Mouse (Mus musculus): ENCODE measurements around the gene Rsph14. TPM values are rescaled to one million over a fixed set of nuclear protein-coding genes. Genes with fewer than 3 reads are reported as not detected.
"Not testable (repeated sequence)": the region's sequence is repeated elsewhere in the genome, so short reads cannot be mapped to it uniquely, and the experiment has no call there.

Gene Rsph14
- total RNA-seq, 2 experiments from 2014 or later = 1.4 TPM; not detected in 1

- no peak for DNase-seq (ENCODE audit: low spot score in 2 of 2)
Measured at GRCm38 (mm10) chr10:75054125-75054524, 21.7 kb upstream of the Rsph14 start.

- no peak for DNase-seq (ENCODE audit: low spot score in 2 of 2)
Measured at GRCm38 (mm10) chr10:75053655-75054054, 21.3 kb upstream of the Rsph14 start.

- DNase-seq (ENCODE audit: low spot score in 2 of 2) = no peak
Measured at GRCm38 (mm10) chr10:75052902-75053301, 20.5 kb upstream of the Rsph14 start.

- DNase-seq (ENCODE audit: low spot score in 2 of 2) = no peak
Measured at GRCm38 (mm10) chr10:75051364-75052074, 19.1 kb upstream of the Rsph14 start.

GRCm38 (mm10) chr10:75048711-75049110 is 16.3 kb upstream of the Rsph14 start:
- no peak for DNase-seq (ENCODE audit: low spot score in 2 of 2)

GRCm38 (mm10) chr10:75045831-75046230 is 13.4 kb upstream of the Rsph14 start:
- no peak for DNase-seq (ENCODE audit: low spot score in 2 of 2)

- no peak for DNase-seq (ENCODE audit: low spot score in 2 of 2)
Measured at GRCm38 (mm10) chr10:75044459-75044858, 12.1 kb upstream of the Rsph14 start.

GRCm38 (mm10) chr10:75042060-75042459 is 9.7 kb upstream of the Rsph14 start:
- not testable (repeated sequence) for DNase-seq (ENCODE audit: low spot score in 2 of 2)

GRCm38 (mm10) chr10:75036883-75037379 is 4.5 kb upstream of the Rsph14 start, which contains the start of gene Rab36:
Gene Rab36, plus strand, starts transcription at chr10:75037058.
- peak; percentile 89 to 91 for DNase-seq (ENCODE audit: low spot score in 2 of 2)

GRCm38 (mm10) chr10:75031345-75032114 is 856 bp downstream of the Rsph14 start:
- no peak for DNase-seq (ENCODE audit: low spot score in 2 of 2)

- DNase-seq (ENCODE audit: low spot score in 2 of 2) = no peak
Measured at GRCm38 (mm10) chr10:75030234-75030633, 2.2 kb downstream of the Rsph14 start.

GRCm38 (mm10) chr10:75029677-75030076 is 2.7 kb downstream of the Rsph14 start:
- no peak for DNase-seq (ENCODE audit: low spot score in 2 of 2)

GRCm38 (mm10) chr10:75028743-75029142 is 3.6 kb downstream of the Rsph14 start:
- no peak for DNase-seq (ENCODE audit: low spot score in 2 of 2)

- DNase-seq (ENCODE audit: low spot score in 2 of 2) = no peak
Measured at GRCm38 (mm10) chr10:75026491-75026890, 5.9 kb downstream of the Rsph14 start.

GRCm38 (mm10) chr10:75021138-75021537 is 11.2 kb downstream of the Rsph14 start:
- DNase-seq (ENCODE audit: low spot score in 2 of 2) = peak; percentile 78 to 83

GRCm38 (mm10) chr10:75020271-75020670 is 12.1 kb downstream of the Rsph14 start:
- no peak for DNase-seq (ENCODE audit: low spot score in 2 of 2)

- no peak for DNase-seq (ENCODE audit: low spot score in 2 of 2)
Measured at GRCm38 (mm10) chr10:75016481-75016880, 15.9 kb downstream of the Rsph14 start.

GRCm38 (mm10) chr10:75015465-75015864 is 16.9 kb downstream of the Rsph14 start:
- no peak for DNase-seq (ENCODE audit: low spot score in 2 of 2)

GRCm38 (mm10) chr10:75010704-75011103 is 21.7 kb downstream of the Rsph14 start:
- no peak for DNase-seq (ENCODE audit: low spot score in 2 of 2)

GRCm38 (mm10) chr10:75006889-75007662 is 25.3 kb downstream of the Rsph14 start:
- DNase-seq (ENCODE audit: low spot score in 2 of 2) = no peak

GRCm38 (mm10) chr10:75004067-75004466 is 28.3 kb downstream of the Rsph14 start:
- no peak for DNase-seq (ENCODE audit: low spot score in 2 of 2)
